Mouse (Mus musculus): ENCODE data around the gene Tpm4. TPM values are rescaled to one million over a fixed set of nuclear protein-coding genes. Genes with fewer than 3 reads are reported as not detected.

Tpm4 gene
- polyA plus RNA-seq, 1 experiment from 2014 or later = 308 TPM

DNA sequence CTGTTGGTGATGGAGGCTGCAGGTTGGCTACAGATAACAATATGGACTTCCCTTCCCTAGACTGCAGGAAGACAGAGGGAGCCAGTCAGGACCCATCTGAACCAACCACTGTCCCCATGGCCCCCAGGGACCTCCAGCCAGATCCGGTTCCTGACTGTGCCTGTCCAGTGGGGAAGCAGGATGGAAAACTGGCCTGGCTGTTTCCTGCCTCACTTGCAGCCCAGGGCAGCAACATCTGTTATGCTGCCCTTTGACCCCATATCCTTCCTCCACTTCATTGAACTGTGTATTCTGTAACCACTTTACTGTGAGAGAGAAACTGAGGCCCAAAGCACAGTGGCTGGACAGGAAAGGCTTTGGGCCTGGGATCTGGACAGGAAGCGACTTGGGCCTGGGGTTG lies 3.5 kb upstream of the Tpm4 start:
- Histone ChIP-seq H3K9ac (no peak overlapping the region), H3K36me3 (ENCODE audit: poor library complexity, severe bottlenecking) (no peaks in the 10 kb centered on the region), H3K9me3 (replicated peaks) (no peaks in the 10 kb centered on the region), H3K27ac (no peak overlapping the region), H3K27me3 (no peaks in the 10 kb centered on the region), H3K4me2 (no peak overlapping the region), H3K4me3 (no peak overlapping the region), H3K4me1 (peaks cover 3% of the 10 kb centered on the region)
- WGBS = 91% methylated on average over 2 of the region's 2 CpGs
- ATAC-seq = no peak

DNA sequence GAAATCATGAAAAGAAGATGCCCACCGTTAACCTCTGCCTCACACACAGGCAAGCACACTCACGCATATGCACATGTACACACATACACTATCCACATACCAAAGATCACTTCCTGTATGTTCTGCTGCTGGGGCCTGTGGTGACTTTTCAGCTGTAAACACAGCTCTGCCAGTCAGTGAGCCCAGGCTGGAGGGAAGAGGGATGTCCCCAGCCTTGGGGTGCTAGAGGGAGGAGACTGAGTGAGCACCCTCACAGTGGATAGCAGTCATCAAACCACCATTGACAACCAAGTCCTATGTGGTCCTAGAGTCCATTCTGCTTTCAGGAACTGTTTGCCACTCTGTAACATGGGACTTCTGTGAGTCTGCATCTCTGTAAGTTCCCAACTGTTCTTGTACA lies 2.9 kb upstream of the Tpm4 start:
- no peak for ATAC-seq

DNA sequence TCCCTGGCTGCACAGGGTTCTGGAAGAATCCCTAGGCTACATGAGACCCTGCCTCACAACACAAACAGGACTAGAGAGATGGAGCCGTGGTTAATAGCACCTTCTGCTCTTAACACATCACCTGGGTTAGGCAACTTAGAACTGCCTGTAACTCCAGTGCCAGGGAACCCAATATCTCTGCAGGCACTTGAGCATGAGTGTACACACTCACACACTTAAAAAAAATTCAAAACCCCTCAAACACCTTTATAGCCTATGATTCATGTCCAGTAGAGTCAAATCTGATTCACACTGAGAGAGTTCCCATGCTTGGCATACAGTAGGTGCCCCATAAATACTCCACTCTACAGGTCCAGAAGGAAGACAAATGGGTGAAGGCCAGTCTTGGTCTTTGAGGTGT lies 2.4 kb upstream of the Tpm4 start:
- Histone ChIP-seq H3K27ac (no peak overlapping the region), H3K4me2 (no peak overlapping the region), H3K27me3 (no peaks in the 10 kb centered on the region), H3K4me3 (no peak overlapping the region), H3K4me1 (peaks cover 15% of the 10 kb centered on the region), H3K9me3 (replicated peaks) (no peaks in the 10 kb centered on the region), H3K9ac (no peak overlapping the region), H3K36me3 (ENCODE audit: poor library complexity, severe bottlenecking) (no peaks in the 10 kb centered on the region)
- no peak for ATAC-seq
- WGBS = 79% methylated on average over 1 of the region's 1 CpGs

More for the DNA sequence above, 2.9 kb upstream of the Tpm4 start:
- 87% methylated on average over 2 of the region's 2 CpGs for WGBS
- H3K27ac ChIP-seq = no peak overlapping the region
- no peaks in the 10 kb centered on the region for H3K36me3 ChIP-seq (ENCODE audit: poor library complexity, severe bottlenecking)
- H3K4me1 ChIP-seq = peaks cover 10% of the 10 kb centered on the region
- H3K4me2 ChIP-seq = no peak overlapping the region
- H3K9ac ChIP-seq = no peak overlapping the region
- no peak overlapping the region for H3K4me3 ChIP-seq
- no peaks in the 10 kb centered on the region for H3K9me3 ChIP-seq (replicated peaks)
- no peaks in the 10 kb centered on the region for H3K27me3 ChIP-seq

DNA sequence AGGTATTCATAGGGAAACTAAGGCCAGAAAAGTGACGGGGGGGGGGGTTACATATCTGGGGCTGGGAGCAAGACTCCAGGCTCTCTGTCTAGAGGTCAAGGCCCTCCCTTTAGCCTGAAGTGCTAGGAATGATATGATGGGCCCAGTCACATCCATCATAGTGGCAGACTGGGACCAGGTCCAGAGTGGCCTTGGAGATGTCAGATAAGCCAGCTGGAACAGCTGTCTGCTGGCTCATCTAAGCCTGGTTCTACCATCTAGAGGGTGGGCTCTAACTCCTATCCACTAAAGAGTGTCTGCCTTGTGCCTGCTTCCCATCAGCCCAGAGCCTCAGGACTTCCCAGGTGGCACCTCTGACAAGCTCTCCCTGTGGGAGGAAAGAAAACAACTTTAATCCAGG lies 1.9 kb upstream of the Tpm4 start:
- Histone ChIP-seq H3K4me2 (no peak overlapping the region), H3K27ac (no peak overlapping the region), H3K4me1 (peaks cover 18% of the 10 kb centered on the region), H3K9ac (no peak overlapping the region), H3K4me3 (no peak overlapping the region), H3K27me3 (no peaks in the 10 kb centered on the region), H3K9me3 (replicated peaks) (no peaks in the 10 kb centered on the region), H3K36me3 (ENCODE audit: poor library complexity, severe bottlenecking) (no peaks in the 10 kb centered on the region)
- ATAC-seq = no peak
- WGBS = 74% methylated on average over 1 of the region's 1 CpGs

DNA sequence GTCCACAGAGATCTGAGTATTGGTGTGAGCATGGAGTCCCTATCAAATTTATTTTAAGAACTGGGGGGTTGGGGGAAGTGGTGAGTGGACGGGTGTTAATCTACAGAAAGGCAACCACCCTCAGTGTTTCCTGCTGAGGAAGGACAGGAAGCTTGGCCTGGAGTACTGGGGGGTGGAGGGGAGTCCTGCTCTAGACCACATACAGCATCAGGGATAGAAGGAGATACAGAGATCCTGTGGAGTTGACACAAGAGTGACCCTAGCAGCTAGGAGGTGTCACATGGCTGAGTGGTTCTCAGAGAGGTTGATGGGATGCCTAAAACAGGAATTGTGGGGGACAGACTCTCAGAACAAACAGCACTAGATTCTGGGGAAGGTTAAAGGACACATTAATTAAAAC lies 1.3 kb upstream of the Tpm4 start:
- H3K4me2 ChIP-seq = no peak overlapping the region
- peaks cover 18% of the 10 kb centered on the region for H3K4me1 ChIP-seq
- H3K36me3 ChIP-seq (ENCODE audit: poor library complexity, severe bottlenecking) = peaks cover 3% of the 10 kb centered on the region
- H3K9me3 ChIP-seq (replicated peaks) = no peaks in the 10 kb centered on the region
- WGBS = 79% methylated on average over 1 of the region's 1 CpGs
- H3K4me3 ChIP-seq = no peak overlapping the region
- H3K27me3 ChIP-seq = no peaks in the 10 kb centered on the region
- no peak overlapping the region for H3K9ac ChIP-seq
- H3K27ac ChIP-seq = no peak overlapping the region
- ATAC-seq = no peak

DNA sequence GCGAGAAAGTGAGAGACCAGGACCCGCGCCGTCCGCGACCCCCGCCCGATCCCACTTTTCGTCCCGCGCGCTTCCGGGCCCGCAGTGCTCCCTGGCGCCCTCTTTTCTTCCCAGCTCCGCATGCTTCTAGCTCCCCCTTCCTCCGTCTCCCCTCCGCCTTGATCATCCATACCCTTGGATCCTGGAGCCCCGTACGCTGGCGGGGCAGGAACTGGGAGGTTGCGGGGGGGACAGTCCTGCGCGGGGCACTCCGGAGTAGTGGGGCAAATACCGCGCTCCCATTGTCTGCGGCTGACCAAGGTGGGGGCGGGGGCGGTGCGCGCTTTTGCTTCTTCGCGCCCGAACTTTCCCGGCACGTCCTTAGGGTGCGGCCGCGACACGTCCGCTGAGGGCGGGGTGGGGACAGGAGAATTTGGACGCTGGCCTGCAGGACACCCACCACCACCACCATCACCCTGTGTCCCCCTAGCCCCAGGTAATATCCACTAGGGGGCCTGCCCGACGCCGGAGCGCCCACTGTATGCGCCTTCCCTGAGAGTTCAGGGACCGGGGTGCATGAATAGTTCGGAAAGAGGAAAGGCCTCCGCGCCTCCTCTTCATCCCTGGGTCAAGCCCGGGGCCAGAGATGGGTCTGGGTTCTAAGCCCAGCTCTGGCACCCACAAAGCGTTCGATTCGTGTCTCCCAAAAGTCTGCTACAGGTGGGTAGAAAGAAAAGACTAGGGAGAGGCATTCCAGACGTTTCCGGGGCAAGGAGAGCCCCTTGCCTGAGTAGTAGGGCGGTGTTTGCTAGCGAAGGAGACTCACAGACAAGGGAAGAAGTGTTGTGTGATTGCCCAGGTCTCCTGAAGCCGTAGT lies 899 bp downstream of the Tpm4 start:
- no peaks in the 10 kb centered on the region for H3K9me3 ChIP-seq (replicated peaks)
- ATAC-seq = peak; percentile 76
- H3K27ac ChIP-seq = peak overlapping the region; percentile 91
- WGBS = under 1% methylated on average over 62 of the region's 62 CpGs
- no peaks in the 10 kb centered on the region for H3K27me3 ChIP-seq
- H3K4me1 ChIP-seq = peaks cover 18% of the 10 kb centered on the region
- H3K4me2 ChIP-seq = peak overlapping the region; percentile 94
- H3K4me3 ChIP-seq = peak overlapping the region; percentile 77
- peak overlapping the region; percentile 87 for H3K9ac ChIP-seq
- peaks cover 25% of the 10 kb centered on the region for H3K36me3 ChIP-seq (ENCODE audit: poor library complexity, severe bottlenecking)

DNA sequence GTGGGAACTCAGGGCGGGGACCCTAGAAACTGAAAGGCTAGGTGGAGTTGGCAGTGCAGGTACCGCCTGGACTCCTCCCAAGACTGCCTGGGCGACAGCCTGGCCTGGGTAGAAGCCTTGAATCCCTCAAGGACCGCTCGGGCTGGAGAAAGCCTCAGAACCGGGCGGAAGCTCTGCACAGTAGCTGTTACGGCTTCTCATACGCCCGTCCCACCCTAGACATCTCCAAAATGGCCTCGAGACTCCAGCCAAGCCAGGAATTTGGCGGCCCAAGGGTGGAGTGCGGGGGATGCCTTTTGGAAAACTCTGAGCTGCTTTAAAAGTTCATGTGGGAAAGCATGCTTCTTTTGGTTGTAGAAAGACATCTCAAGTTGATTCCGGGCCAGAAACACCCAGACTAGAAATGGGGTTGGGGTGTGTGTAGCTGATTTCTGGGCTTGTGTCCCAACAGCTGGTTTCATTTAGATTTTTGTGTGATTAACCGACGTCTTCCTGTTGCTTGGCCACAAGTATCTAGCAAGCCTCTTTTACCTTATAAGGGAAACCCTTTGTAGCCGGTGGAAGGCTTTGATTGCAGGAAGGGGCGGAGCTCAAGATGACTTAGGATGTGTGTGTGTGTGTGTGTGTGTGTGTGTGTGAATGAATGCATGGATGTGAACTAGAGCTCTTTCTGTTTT lies 1.7 kb downstream of the Tpm4 start:
- under 1% methylated on average over 18 of the region's 18 CpGs for WGBS

DNA sequence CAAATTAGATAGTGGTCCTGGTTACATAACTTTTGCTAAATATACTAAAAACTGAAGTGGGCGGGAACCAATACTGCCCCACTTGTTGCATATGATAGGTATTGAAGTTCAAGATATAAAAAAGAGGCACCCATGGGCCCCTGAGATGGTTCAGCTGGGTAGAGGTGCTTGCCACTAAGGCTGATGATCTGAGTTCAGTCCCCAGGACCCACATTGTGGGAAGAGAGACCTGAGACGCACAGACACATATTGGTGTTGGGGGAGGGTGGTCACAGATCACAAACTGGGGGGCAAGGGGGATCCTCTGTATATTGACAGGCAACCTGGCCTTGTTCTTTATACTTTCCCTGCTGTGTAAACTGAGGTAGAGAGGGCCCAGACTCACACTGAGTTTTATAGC lies 2.7 kb downstream of the Tpm4 start:
- Histone ChIP-seq H3K9ac (no peak overlapping the region), H3K4me2 (peak overlapping the region; percentile 94), H3K27ac (no peak overlapping the region), H3K4me3 (no peak overlapping the region), H3K9me3 (replicated peaks) (no peaks in the 10 kb centered on the region), H3K36me3 (ENCODE audit: poor library complexity, severe bottlenecking) (peaks cover 42% of the 10 kb centered on the region), H3K27me3 (no peaks in the 10 kb centered on the region), H3K4me1 (peaks cover 18% of the 10 kb centered on the region)
- 95% methylated on average over 2 of the region's 2 CpGs for WGBS
- ATAC-seq = no peak

More for the DNA sequence above, 1.7 kb downstream of the Tpm4 start:
- Histone ChIP-seq H3K27me3 (no peaks in the 10 kb centered on the region), H3K4me2 (peak overlapping the region; percentile 94), H3K36me3 (ENCODE audit: poor library complexity, severe bottlenecking) (peaks cover 32% of the 10 kb centered on the region), H3K27ac (peak overlapping the region; percentile 91), H3K9ac (peak overlapping the region; percentile 87), H3K9me3 (replicated peaks) (no peaks in the 10 kb centered on the region), H3K4me1 (peaks cover 18% of the 10 kb centered on the region), H3K4me3 (peak overlapping the region; percentile 77)
- peak; percentile 28 for ATAC-seq

DNA sequence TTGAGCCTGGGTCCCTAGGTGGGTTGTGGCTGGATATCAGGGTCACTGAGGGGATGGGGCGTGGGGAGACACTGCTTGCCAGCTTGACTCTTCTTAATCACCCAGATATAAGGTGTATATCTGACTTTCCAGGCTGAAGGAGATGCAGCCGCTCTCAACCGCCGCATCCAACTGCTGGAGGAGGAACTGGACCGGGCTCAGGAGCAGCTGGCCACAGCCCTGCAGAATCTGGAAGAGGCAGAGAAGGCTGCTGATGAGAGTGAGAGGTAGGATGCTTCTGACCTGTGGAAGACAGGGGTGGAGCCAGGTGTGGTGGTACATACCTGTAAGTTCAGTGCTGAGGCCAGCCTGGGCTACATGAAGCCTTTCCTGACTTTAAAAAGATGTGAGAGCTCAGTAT lies 3.7 kb downstream of the Tpm4 start:
- Histone ChIP-seq H3K4me2 (no peak overlapping the region), H3K27me3 (no peaks in the 10 kb centered on the region), H3K4me1 (peaks cover 18% of the 10 kb centered on the region), H3K4me3 (no peak overlapping the region), H3K36me3 (ENCODE audit: poor library complexity, severe bottlenecking) (peaks cover 52% of the 10 kb centered on the region), H3K9me3 (replicated peaks) (no peaks in the 10 kb centered on the region), H3K27ac (no peak overlapping the region), H3K9ac (no peak overlapping the region)
- WGBS = 97% methylated on average over 5 of the region's 5 CpGs
- ATAC-seq = no peak

DNA sequence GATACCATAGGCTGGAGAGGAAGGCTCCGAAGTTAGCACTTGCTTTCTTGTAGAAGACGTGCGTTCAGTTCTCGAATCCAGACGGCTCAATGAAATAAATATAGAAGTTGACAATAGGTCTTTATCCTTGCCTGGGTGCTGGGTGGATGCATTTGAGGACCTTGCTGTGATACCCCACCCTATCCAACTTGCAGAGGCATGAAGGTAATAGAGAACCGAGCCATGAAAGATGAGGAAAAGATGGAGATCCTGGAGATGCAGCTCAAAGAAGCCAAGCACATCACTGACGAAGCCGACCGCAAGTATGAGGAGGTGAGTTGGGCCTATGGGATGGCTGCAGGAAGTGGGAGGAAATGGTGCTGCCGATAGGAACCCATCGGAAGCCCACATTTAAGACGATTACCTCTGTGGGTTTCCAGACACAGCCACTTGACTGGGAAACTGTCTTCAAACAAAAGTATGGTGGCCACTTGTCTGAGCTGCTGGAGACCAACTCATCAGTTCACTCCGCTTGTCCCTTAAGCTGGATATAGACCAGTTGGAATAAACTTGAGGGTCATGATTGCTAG lies 8.6 kb downstream of the Tpm4 start:
- H3K9ac ChIP-seq = no peak overlapping the region
- no peaks in the 10 kb centered on the region for H3K27me3 ChIP-seq
- H3K36me3 ChIP-seq (ENCODE audit: poor library complexity, severe bottlenecking) = peaks cover 98% of the 10 kb centered on the region
- no peak overlapping the region for H3K27ac ChIP-seq
- no peak overlapping the region for H3K4me3 ChIP-seq
- no peak for ATAC-seq
- no peaks in the 10 kb centered on the region for H3K4me1 ChIP-seq
- no peak overlapping the region for H3K4me2 ChIP-seq
- 96% methylated on average over 13 of the region's 13 CpGs for WGBS
- no peaks in the 10 kb centered on the region for H3K9me3 ChIP-seq (replicated peaks)

DNA sequence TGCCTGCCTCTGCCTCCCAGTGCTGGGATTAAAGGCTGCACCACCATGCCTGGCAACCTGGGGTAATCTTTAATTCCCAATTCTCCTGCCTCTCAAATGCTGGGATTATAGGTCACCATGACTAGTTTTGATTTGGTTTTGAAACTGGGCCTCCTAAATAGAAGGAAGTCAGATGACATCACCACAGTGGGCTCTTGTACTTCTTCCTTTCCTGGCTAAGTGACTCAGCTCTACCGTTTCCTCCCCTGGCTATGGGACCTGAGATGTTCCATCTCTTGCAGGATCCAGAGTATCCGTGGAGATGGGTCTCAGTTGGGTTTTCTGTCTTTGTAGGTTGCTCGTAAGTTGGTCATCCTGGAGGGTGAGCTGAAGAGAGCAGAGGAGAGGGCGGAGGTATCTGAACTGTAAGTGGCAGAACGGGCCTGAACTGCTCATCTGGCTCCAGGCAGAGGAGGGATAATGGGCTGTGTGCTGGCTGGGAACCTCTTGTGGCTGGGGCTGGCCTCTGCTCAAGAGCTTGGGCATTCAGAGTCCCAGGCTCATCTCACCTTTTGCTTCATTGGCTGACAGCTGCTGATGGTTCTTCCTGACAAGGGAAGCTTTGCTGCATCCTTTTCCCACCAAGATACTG lies 9.7 kb downstream of the Tpm4 start:
- no peaks in the 10 kb centered on the region for H3K27me3 ChIP-seq
- H3K9ac ChIP-seq = no peak overlapping the region
- H3K36me3 ChIP-seq (ENCODE audit: poor library complexity, severe bottlenecking) = peaks cover 95% of the 10 kb centered on the region
- no peaks in the 10 kb centered on the region for H3K9me3 ChIP-seq (replicated peaks)
- 89% methylated on average over 5 of the region's 5 CpGs for WGBS
- no peak for ATAC-seq
- no peaks in the 10 kb centered on the region for H3K4me1 ChIP-seq
- H3K27ac ChIP-seq = no peak overlapping the region
- H3K4me2 ChIP-seq = no peak overlapping the region
- H3K4me3 ChIP-seq = no peak overlapping the region

DNA sequence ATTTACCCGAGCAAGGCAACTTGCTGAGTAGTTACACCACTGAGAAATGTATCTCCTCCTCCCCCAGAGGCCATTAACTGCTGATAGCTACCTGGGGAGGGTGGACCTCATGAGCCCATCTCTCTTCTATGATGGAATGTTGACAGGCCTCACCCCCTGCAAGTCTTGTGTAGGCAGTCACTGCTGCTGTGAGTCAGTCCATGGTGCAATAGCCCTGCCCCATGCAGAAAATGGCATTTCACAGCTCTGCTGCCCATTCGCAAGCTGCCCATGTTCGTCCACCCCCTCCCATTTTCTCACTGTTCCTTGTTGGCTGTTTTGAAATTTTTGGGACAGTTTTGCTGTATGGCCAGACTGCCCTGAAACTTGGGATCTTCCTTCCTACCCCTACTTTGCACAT lies 10.7 kb downstream of the Tpm4 start:
- Histone ChIP-seq H3K4me1 (no peaks in the 10 kb centered on the region), H3K9ac (no peak overlapping the region), H3K4me2 (no peak overlapping the region), H3K36me3 (ENCODE audit: poor library complexity, severe bottlenecking) (peaks cover 95% of the 10 kb centered on the region), H3K9me3 (replicated peaks) (no peaks in the 10 kb centered on the region), H3K27ac (no peak overlapping the region), H3K4me3 (no peak overlapping the region), H3K27me3 (no peaks in the 10 kb centered on the region)
- ATAC-seq = no peak
- WGBS = 89% methylated on average over 3 of the region's 3 CpGs

Measured in forebrain, embryonic 13.5 days (tissue).